Mouse (Mus musculus) myocyte (in vitro differentiated cells): Measurements from ENCODE around the gene Lrmda. TPM values are rescaled to one million over a fixed set of nuclear protein-coding genes. Genes with fewer than 3 reads are reported as not detected.

Experiments
- H3K27me3 ChIP-seq: one replicate; pipeline ENCODE4 v1.6.1; 2011; ENCODE audit not compliant: control insufficient read depth, insufficient read depth, insufficient read length
- H3K36me3 ChIP-seq: one replicate; pipeline ENCODE4 v1.6.1; 2011; ENCODE audit not compliant: control insufficient read depth, insufficient read depth
- H3K4me2 ChIP-seq: one replicate; pipeline ENCODE4 v1.6.1; 2011; ENCODE audit warnings: low read depth, control low read depth
- H3K4me3 ChIP-seq: one replicate; pipeline ENCODE4 v1.5.1; 2011; ENCODE audit warnings: mild to moderate bottlenecking, control low read depth, moderate library complexity
- H3K79me2 ChIP-seq: one replicate; pipeline ENCODE4 v1.6.1; 2011; ENCODE audit not compliant: control insufficient read depth, insufficient read depth
- H3ac ChIP-seq: one replicate; pipeline ENCODE4 v1.6.1; 2011; ENCODE audit not compliant: control insufficient read depth, insufficient read length
- CEBPB ChIP-seq: IDR thresholded peaks from 2 replicates; pipeline ENCODE4 v1.6.1; 2011; ENCODE audit warnings: mild to moderate bottlenecking, moderate library complexity; ENCODE audit not compliant: poor library complexity, insufficient read depth, severe bottlenecking
- E2F4 ChIP-seq: IDR thresholded peaks from one replicate; pipeline ENCODE4 v1.6.1; 2011; ENCODE audit warnings: mild to moderate bottlenecking, control low read depth, moderate library complexity; ENCODE audit not compliant: insufficient read depth
- MAX ChIP-seq: IDR thresholded peaks from one replicate; pipeline ENCODE4 v1.6.1; 2011; ENCODE audit warnings: low read depth, mild to moderate bottlenecking, control low read depth
- MYOD1 ChIP-seq, 3 experiments: IDR thresholded peaks; one replicate each; pipeline ENCODE4 v1.6.1; 2011; ENCODE audit warnings: control low read depth in 2 of 3, low read depth in 2 of 3, mild to moderate bottlenecking in 2 of 3, moderate library complexity in 1 of 3; ENCODE audit not compliant: insufficient read length in 2 of 3, control insufficient read depth in 1 of 3
- MYOG ChIP-seq, 3 experiments: IDR thresholded peaks; one replicate each; pipeline ENCODE4 v1.6.1; 2011; ENCODE audit warnings: control low read depth in 2 of 3, low read depth in 2 of 3, mild to moderate bottlenecking in 2 of 3; ENCODE audit not compliant: insufficient read length in 2 of 3, control insufficient read depth in 1 of 3, insufficient read depth in 1 of 3
- POLR2A ChIP-seq: IDR thresholded peaks from one replicate; pipeline ENCODE4 v1.6.1; 2011; ENCODE audit warnings: low read depth, mild to moderate bottlenecking, control low read depth, moderate library complexity; ENCODE audit not compliant: insufficient read length
- POLR2AphosphoS2 ChIP-seq: IDR thresholded peaks from one replicate; pipeline ENCODE4 v1.6.1; 2011; ENCODE audit warnings: low read depth, control low read depth; ENCODE audit not compliant: insufficient read length
- REST ChIP-seq: IDR thresholded peaks from one replicate; pipeline ENCODE4 v1.6.1; 2011; ENCODE audit warnings: mild to moderate bottlenecking, control low read depth, moderate library complexity; ENCODE audit not compliant: insufficient read depth, insufficient read length
- SRF ChIP-seq: IDR thresholded peaks from one replicate; pipeline ENCODE4 v1.6.1; 2011; ENCODE audit warnings: low read depth; ENCODE audit not compliant: control insufficient read depth, insufficient read length
- TCF12 ChIP-seq: IDR thresholded peaks from one replicate; pipeline ENCODE4 v1.6.1; 2011; ENCODE audit warnings: mild to moderate bottlenecking, control low read depth; ENCODE audit not compliant: poor library complexity, insufficient read depth, severe bottlenecking
- TCF3 ChIP-seq: IDR thresholded peaks from one replicate; pipeline ENCODE4 v1.6.1; 2011; ENCODE audit warnings: low read depth, control low read depth; ENCODE audit not compliant: insufficient read length
- USF1 ChIP-seq: IDR thresholded peaks from one replicate; pipeline ENCODE4 v1.6.1; 2011; ENCODE audit warnings: low read depth, mild to moderate bottlenecking, control low read depth, moderate library complexity
- polyA plus RNA-seq: library from polyadenylated mRNA; unstranded; fragments of >200 nt; fragmentation: generic; extraction: Trizol; gene quantifications from one replicate; pipeline ENCODE4 v1.2.1, GENCODE M21; 2012; ENCODE audit warnings: missing spikeins

Gene Lrmda
- polyA plus RNA-seq, 1 experiment, result 1.9 TPM

GRCm38 (mm10) chr14:21990321-21991021 is 29.0 kb upstream of the Lrmda start:
- Histone ChIP-seq H3K4me3 (no peak overlapping the region), H3ac (no peak overlapping the region), H3K79me2 (peaks cover 8% of the 10 kb centered on the region), H3K27me3 (no peaks in the 10 kb centered on the region), H3K36me3 (no peaks in the 10 kb centered on the region), H3K4me2 (no peak overlapping the region)
- TF ChIP-seq MAX, result no peak
- no peak for TF ChIP-seq MYOG (IDR thresholded peaks at IDR 0.05; ENCODE audit: control insufficient read depth in 1 of 3, insufficient read depth in 1 of 3, insufficient read length in 2 of 3, low read depth in 2 of 3)
- TF ChIP-seq USF1, result no peak
- TF ChIP-seq SRF, result no peak
- TF ChIP-seq REST, result no peak
- TF ChIP-seq E2F4, result no peak

DNA sequence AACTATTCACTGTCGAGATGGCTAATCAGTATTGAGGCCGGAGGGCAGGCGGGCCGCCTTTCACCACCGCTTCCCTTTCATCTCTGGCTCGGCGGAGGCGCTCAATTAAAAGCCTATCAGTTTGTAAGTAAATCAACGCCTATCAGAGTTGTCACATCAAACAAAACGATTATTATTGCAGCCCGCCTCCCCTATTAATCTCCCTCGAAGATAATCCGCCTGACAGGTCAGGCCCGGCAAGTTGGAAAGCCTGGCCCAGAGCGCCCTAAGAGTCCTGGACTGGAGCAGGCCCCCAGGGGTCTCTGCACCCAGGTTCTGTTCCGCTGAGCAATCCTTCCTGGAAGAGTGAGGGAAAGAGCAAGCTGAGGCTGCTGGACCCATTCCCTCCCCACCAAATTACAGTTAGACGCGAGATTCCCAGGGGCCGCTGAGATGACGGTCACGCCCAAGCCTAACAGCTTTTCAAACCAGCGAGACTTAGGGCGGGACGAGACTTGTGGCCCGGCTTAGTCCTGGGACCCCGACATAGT is 28.2 kb upstream of the Lrmda start:
- H3K36me3 ChIP-seq, result no peaks in the 10 kb centered on the region
- no peak overlapping the region for H3ac ChIP-seq
- no peaks in the 10 kb centered on the region for H3K27me3 ChIP-seq
- TF ChIP-seq MYOG (IDR thresholded peaks at IDR 0.05; ENCODE audit: control insufficient read depth in 1 of 3, insufficient read depth in 1 of 3, insufficient read length in 2 of 3, low read depth in 2 of 3), result no peak
- no peak for TF ChIP-seq SRF
- TF ChIP-seq E2F4, result no peak
- TF ChIP-seq USF1, result no peak
- TF ChIP-seq TCF3, result no peak
- TF ChIP-seq POLR2AphosphoS2, result no peak
- TF ChIP-seq REST, result no peak
- TF ChIP-seq TCF12, result no peak
- TF ChIP-seq MAX, result no peak
- no peak for TF ChIP-seq POLR2A
- TF ChIP-seq MYOD1 (IDR thresholded peaks at IDR 0.05; ENCODE audit: control insufficient read depth in 1 of 3, insufficient read length in 2 of 3, low read depth in 2 of 3), result no peak
- no peak for TF ChIP-seq CEBPB
- H3K4me3 ChIP-seq, result no peak overlapping the region
- no peak overlapping the region for H3K4me2 ChIP-seq
- H3K79me2 ChIP-seq, result peaks cover 7% of the 10 kb centered on the region

- H3K27me3 ChIP-seq, result no peaks in the 10 kb centered on the region
- H3ac ChIP-seq, result no peak overlapping the region
- TF ChIP-seq POLR2AphosphoS2, result no peak
- no peak for TF ChIP-seq CEBPB
- no peak for TF ChIP-seq TCF3
- no peak for TF ChIP-seq MYOD1 (IDR thresholded peaks at IDR 0.05; ENCODE audit: control insufficient read depth in 1 of 3, insufficient read length in 2 of 3, low read depth in 2 of 3)
- no peak for TF ChIP-seq USF1
- peaks cover 1% of the 10 kb centered on the region for H3K79me2 ChIP-seq
- no peak overlapping the region for H3K4me3 ChIP-seq
- H3K4me2 ChIP-seq, result no peak overlapping the region
- H3K36me3 ChIP-seq, result no peaks in the 10 kb centered on the region
Observed at GRCm38 (mm10) chr14:21991856-21992255, 27.7 kb upstream of the Lrmda start.

DNA sequence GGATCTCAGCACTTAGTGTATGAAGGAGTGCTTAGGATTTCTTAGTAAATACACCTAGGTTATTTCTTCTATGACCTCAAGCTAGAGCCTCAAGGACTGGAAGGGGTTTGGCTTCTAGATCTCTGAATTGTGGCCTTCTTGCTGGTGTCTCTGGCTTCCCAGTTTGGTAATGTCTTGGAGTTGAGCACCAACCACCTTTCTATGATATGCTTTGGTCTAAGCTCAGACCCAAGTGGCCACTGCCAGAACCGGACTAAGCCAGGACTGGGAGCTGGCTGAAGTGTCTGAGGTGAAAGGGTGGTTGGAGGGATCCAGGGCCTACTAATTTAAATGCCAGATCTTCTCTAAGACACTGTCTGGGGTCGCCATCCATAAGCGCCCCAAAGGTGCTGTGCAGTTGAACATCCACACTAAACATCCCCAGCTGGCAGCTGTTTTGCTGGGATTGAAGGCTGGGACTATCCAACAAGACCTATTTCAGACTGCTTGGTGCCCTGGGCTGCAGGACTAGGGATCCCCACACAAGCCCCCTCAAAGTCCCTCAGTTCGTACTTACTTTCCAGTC is 27.1 kb upstream of the Lrmda start:
- Histone ChIP-seq H3K4me2 (no peak overlapping the region), H3K36me3 (no peaks in the 10 kb centered on the region), H3ac (no peak overlapping the region), H3K4me3 (no peak overlapping the region), H3K79me2 (no peaks in the 10 kb centered on the region), H3K27me3 (no peaks in the 10 kb centered on the region)
- TF ChIP-seq MYOD1 (IDR thresholded peaks at IDR 0.05; ENCODE audit: control insufficient read depth in 1 of 3, insufficient read length in 2 of 3, low read depth in 2 of 3) (no peak), CEBPB (no peak), MYOG (IDR thresholded peaks at IDR 0.05; ENCODE audit: control insufficient read depth in 1 of 3, insufficient read depth in 1 of 3, insufficient read length in 2 of 3, low read depth in 2 of 3) (no peak), POLR2AphosphoS2 (no peak), E2F4 (no peak), TCF3 (no peak), SRF (no peak), POLR2A (no peak), USF1 (no peak), REST (no peak), MAX (no peak)

- no peaks in the 10 kb centered on the region for H3K27me3 ChIP-seq
Observed at GRCm38 (mm10) chr14:21993251-21994060, 26.1 kb upstream of the Lrmda start.

More at GRCm38 (mm10) chr14:21993251-21994060, 26.1 kb upstream of the Lrmda start:
- Histone ChIP-seq H3ac (no peak overlapping the region), H3K4me3 (no peak overlapping the region), H3K79me2 (no peaks in the 10 kb centered on the region), H3K4me2 (no peak overlapping the region), H3K36me3 (no peaks in the 10 kb centered on the region)
- TF ChIP-seq CEBPB, result no peak
- TF ChIP-seq POLR2AphosphoS2, result no peak
- TF ChIP-seq MAX, result no peak
- no peak for TF ChIP-seq MYOG (IDR thresholded peaks at IDR 0.05; ENCODE audit: control insufficient read depth in 1 of 3, insufficient read depth in 1 of 3, insufficient read length in 2 of 3, low read depth in 2 of 3)
- no peak for TF ChIP-seq TCF12
- TF ChIP-seq E2F4, result no peak
- no peak for TF ChIP-seq POLR2A
- no peak for TF ChIP-seq SRF
- no peak for TF ChIP-seq TCF3
- TF ChIP-seq USF1, result no peak
- TF ChIP-seq REST, result no peak
- TF ChIP-seq MYOD1 (IDR thresholded peaks at IDR 0.05; ENCODE audit: control insufficient read depth in 1 of 3, insufficient read length in 2 of 3, low read depth in 2 of 3), result no peak
